Mouse (Mus musculus) G1E (cell line): ENCODE results near the gene Cic. TPM values are rescaled to one million over a fixed set of nuclear protein-coding genes. Genes with fewer than 3 reads are reported as not detected.

Experiments used
- ATAC-seq: 2 replicates; pipeline ENCODE4 v1.8.0; 2016; ENCODE audit warnings: mild to moderate bottlenecking; ENCODE audit not compliant: insufficient number of reproducible peaks, poor library complexity, low FRiP score, severe bottlenecking; ENCODE audit errors: extremely low read depth
- DNase-seq: peaks from one replicate; pipeline ENCODE4 v3.0.0; 2012; ENCODE audit warnings: low spot score
- H3K27me3 ChIP-seq: 2 replicates; pipeline ENCODE4 v1.6.1; 2012; ENCODE audit warnings: mild to moderate bottlenecking, low read length, inconsistent platforms; ENCODE audit not compliant: insufficient read depth
- H3K36me3 ChIP-seq: replicated peaks from 2 replicates; pipeline ENCODE3; 2012; ENCODE audit warnings: mild to moderate bottlenecking, inconsistent platforms
- H3K4me1 ChIP-seq: 2 replicates; pipeline ENCODE4 v1.6.1; 2012; ENCODE audit warnings: low read depth, low read length, inconsistent platforms, mixed read lengths; ENCODE audit not compliant: insufficient read depth
- H3K4me3 ChIP-seq: 2 replicates; pipeline ENCODE4 v1.5.1; 2012; ENCODE audit warnings: low read depth, mild to moderate bottlenecking, inconsistent platforms, low read length, moderate library complexity, mixed read lengths
- H3K9me3 ChIP-seq: replicated peaks from 2 replicates; pipeline ENCODE4 v1.6.1; 2012; ENCODE audit warnings: inconsistent platforms
- CTCF ChIP-seq: IDR thresholded peaks from 2 replicates; pipeline ENCODE4 v1.5.1; 2012; ENCODE audit warnings: low read depth, low read length, inconsistent platforms, mixed read lengths
- GATA1 ChIP-seq: IDR thresholded peaks from 2 replicates; pipeline ENCODE4 v1.6.1; 2012; ENCODE audit warnings: borderline replicate concordance, low read length, inconsistent platforms, mixed read lengths
- GATA2 ChIP-seq: IDR thresholded peaks from 2 replicates; pipeline ENCODE4 v1.6.1; 2012; ENCODE audit warnings: low read depth, low read length, inconsistent platforms, borderline replicate concordance
- POLR2AphosphoS5 ChIP-seq: IDR thresholded peaks from 2 replicates; pipeline ENCODE4 v1.6.1; 2012; ENCODE audit warnings: low read depth, low read length, inconsistent platforms; ENCODE audit not compliant: insufficient replicate concordance
- TAL1 ChIP-seq: conservative IDR thresholded peaks from 2 replicates; pipeline ENCODE4 v1.6.1; 2012; ENCODE audit warnings: low read depth, low read length, inconsistent platforms, mixed read lengths
- polyA plus RNA-seq: library from polyadenylated mRNA; stranded (reverse); fragments of >175 nt; gene quantifications from 2 replicates; pipeline ENCODE4 v1.2.3, GENCODE M21; 2012
- total RNA-seq, 2 experiments: library from RNA; stranded (forward) in 1 of 2; stranded (reverse) in 1 of 2; fragments of 200-1000 nt in 1 of 2; fragments of >200 nt in 1 of 2; fragmentation: Nextera tagmentation in 1 of 2; gene quantifications; 2 replicates each; pipeline ENCODE4 v1.2.3; 2014 to 2017

The Cic gene
- total RNA-seq (2014; fragmentation: Nextera tagmentation) (154 and 160 TPM in 2 replicates), total RNA-seq (2017) (32.2 and 36.6 TPM in 2 replicates), polyA plus RNA-seq (381 and 382 TPM in 2 replicates)

DNA sequence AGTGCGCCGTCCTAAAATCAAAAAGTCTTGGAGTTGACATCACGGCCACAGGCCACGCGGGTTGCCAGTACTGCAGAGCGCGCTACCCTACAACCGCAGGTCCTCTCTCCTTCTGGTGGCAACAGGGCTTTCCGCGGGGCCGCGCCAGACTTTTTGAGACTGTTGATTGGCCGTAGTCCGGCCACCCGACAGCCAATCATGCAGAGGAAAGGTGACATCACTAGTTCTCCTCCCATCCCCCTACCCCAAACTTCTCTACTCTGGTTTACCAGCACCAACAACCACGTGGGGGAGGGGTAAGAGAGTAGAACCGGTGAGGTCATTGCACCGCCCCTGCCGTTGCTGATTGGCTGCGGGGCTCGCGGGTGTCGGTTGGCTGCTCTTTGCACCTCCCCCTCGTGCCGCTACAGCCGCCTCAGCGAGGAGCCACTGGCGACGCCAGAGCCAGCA is at the start of gene Cic:
Cic (plus strand) TSS at position 404 of the 450 bp plus-strand sequence.
- H3K4me1 ChIP-seq, result peaks cover 57% of the 10 kb centered on the region
- H3K4me3 ChIP-seq, result peak within 1 kb of the TSS; percentile 85
- peaks cover 28% of the 10 kb centered on the region for H3K36me3 ChIP-seq
- DNase-seq (peak; percentile 94), ATAC-seq (peak; percentile 73)
- no peaks in the 10 kb centered on the region for H3K27me3 ChIP-seq
- TF ChIP-seq POLR2AphosphoS5, result no peak
- TF ChIP-seq TAL1, result no peak
- TF ChIP-seq GATA1, result no peak
- no peak for TF ChIP-seq GATA2
- no peak for TF ChIP-seq CTCF
- H3K9me3 ChIP-seq, result no peaks in the 10 kb centered on the region

DNA sequence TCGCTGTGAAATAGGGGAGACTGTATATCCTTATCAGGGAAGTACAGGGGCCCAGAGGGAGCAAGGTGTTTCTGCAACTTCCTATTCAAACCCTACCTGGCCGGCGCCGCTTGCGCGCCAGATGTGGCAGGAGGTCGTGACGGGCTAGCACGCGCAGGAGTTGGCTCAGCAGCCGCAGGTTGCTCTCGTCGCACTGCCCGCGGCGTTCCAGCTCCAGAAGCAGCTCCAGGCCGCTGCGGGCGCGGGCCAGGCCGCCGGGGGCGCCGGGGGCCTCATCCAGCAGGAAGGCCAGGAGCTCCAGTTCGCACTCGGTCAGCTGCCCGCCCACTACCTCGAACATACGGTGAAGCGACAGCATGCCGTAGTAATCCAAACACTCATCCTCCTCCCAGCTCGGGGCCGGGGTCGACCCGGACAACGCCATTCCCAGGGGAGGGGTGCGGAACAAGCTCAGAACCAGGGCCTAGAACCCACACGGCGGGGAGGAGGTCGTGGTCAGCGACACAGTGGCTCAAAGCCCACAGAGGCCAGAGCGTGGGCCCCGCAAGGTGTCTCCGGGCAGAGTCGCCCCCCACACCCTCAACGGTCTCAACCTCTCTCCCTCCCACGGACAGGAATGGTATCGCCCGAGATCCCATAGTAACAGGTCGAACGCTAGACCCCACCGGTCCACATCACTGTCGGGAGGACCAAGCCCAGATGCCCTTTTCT is 48.6 kb upstream of the Cic start:
- H3K4me3 ChIP-seq, result peak overlapping the region; percentile 90
- H3K9me3 ChIP-seq, result no peaks in the 10 kb centered on the region
- DNase-seq, result peak; percentile 66
- H3K4me1 ChIP-seq, result peaks cover 61% of the 10 kb centered on the region
- H3K27me3 ChIP-seq, result no peaks in the 10 kb centered on the region
- peak; percentile 33; the same call in 1 of the 2 replicates for TF ChIP-seq TAL1
- TF ChIP-seq CTCF, result no peak
- TF ChIP-seq GATA2, result no peak
- peaks cover 52% of the 10 kb centered on the region for H3K36me3 ChIP-seq
- ATAC-seq, result no peak

DNA sequence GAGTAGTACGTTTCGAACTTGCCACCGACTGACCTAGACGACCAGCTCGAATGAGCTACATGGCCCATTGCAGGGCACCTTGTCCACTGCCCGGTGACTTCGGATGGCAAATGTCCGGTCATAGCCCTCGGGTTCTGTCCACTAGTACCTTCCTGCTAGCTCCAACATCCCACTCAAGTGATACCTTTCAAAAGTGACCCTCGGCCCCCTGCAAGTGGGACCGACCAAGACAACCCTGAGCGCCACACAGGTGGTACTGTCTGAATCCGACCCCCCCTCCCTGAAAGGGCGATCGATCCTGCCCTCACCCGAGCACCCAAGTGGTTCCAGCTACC is 48.1 kb upstream of the Cic start:
- no peak for TF ChIP-seq GATA1
- no peak for TF ChIP-seq TAL1
- no peak for TF ChIP-seq CTCF
- TF ChIP-seq POLR2AphosphoS5, result no peak
- TF ChIP-seq GATA2, result no peak
- Histone ChIP-seq H3K36me3 (peaks cover 52% of the 10 kb centered on the region), H3K27me3 (no peaks in the 10 kb centered on the region), H3K4me3 (peak overlapping the region; percentile 90), H3K4me1 (peaks cover 64% of the 10 kb centered on the region), H3K9me3 (no peaks in the 10 kb centered on the region)
- DNase-seq (no peak), ATAC-seq (no peak)

DNA sequence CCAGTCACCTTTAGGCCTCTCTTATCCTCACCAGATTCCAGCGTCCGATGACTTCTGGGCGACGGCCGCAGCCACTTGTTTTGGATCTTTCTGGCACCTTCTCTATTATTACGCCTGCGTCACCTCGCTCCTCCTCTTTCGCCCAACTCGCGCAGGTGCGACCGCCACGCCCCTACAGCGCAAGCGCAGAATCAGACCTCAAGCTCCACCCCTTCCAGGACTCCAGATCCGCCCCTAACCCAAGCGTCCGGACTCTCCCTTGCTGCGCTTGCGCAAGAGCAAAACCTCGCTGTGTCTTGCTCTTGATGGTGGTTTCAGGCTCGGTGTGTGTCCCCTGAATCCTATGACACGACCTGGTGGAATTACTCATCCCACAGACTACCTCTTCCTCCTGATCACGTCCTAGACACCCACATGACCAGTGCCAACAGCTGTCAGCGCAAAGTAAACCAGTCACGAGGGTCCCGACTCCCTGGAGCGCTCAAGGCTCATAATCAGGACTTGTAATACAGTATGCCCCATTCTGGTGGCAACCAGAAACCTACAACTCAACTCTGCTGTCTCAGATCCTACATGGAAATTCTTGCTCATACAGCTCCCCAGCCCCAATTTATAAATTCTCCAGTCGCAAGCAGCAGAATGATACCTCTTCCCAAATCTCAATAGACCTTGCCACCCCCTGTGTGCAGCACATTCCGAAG is 47.6 kb upstream of the Cic start:
- peak; percentile 92 for DNase-seq
- ATAC-seq, result peak; percentile 62
- H3K36me3 ChIP-seq, result peaks cover 54% of the 10 kb centered on the region
- H3K27me3 ChIP-seq, result no peaks in the 10 kb centered on the region
- peak overlapping the region; percentile 90 for H3K4me3 ChIP-seq
- H3K4me1 ChIP-seq, result peaks cover 69% of the 10 kb centered on the region
- H3K9me3 ChIP-seq, result no peaks in the 10 kb centered on the region
- TF ChIP-seq GATA1 (no peak), POLR2AphosphoS5 (no peak), GATA2 (no peak), TAL1 (no peak), CTCF (no peak)

DNA sequence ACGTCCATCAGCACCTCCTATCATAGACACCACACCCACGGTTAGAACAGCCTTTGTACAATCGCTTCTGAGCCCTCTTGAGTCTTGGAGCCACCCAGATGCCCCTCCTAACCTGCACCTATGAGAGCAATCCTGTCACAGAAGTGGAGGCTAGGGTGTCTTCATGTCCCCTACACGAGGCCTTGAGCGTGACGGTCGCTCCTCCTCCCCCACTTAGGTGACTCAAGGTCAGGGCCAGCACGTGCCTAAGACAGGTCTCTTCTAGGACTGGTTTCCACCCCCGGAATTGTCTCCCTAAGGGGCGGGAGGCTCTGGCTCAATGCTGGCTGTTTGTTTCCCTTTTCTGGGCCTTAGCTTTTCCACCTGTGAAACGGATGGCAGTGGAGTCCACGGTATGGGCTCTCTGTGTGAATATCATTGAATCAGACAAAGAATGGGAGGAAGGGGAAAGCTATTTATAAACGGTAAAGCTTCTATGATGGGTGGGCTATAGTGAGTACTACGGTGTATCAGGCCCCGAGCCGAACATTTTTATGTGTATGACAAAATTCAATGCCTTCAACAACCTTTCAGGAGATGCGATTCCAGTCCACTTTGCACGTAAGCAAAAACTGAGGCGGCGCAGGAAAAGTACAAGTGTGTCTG is 46.9 kb upstream of the Cic start, which contains the start of gene Dedd2:
Dedd2 (minus strand) TSS at position 159 of the 645 bp plus-strand sequence.
- Histone ChIP-seq H3K4me3 (peak within 1 kb of the TSS; percentile 90), H3K36me3 (peaks cover 54% of the 10 kb centered on the region), H3K4me1 (peaks cover 72% of the 10 kb centered on the region), H3K27me3 (no peaks in the 10 kb centered on the region), H3K9me3 (no peaks in the 10 kb centered on the region)
- TF ChIP-seq GATA1 (no peak), GATA2 (no peak), TAL1 (no peak), CTCF (no peak), POLR2AphosphoS5 (no peak; the same call in 1 of the 2 replicates)
- DNase-seq, result peak; percentile 62
- peak; percentile 24; the same call in 1 of the 2 replicates for ATAC-seq
